Mouse (Mus musculus) heart, postnatal 10 days (tissue): ENCODE measurements around the gene Npy4r. TPM values are rescaled to one million over a fixed set of nuclear protein-coding genes. Genes with fewer than 3 reads are reported as not detected.

Source experiments
- DNase-seq, 2 experiments: peaks; one replicate each; pipeline ENCODE4 v3.0.0; 2021
- intact Hi-C: fragments of 180-260 bp; cut with DNase I; formaldehyde crosslinking; loops from one replicate; pipeline ENCODE4 v1.15.1; 2025
- total RNA-seq, 2 experiments: library from RNA; stranded (reverse); gene quantifications; 2 replicates each; pipeline ENCODE4 v1.2.3; 2021

Gene Npy4r
- total RNA-seq, 2 experiments from 2014 or later: 0.12 TPM

DNA sequence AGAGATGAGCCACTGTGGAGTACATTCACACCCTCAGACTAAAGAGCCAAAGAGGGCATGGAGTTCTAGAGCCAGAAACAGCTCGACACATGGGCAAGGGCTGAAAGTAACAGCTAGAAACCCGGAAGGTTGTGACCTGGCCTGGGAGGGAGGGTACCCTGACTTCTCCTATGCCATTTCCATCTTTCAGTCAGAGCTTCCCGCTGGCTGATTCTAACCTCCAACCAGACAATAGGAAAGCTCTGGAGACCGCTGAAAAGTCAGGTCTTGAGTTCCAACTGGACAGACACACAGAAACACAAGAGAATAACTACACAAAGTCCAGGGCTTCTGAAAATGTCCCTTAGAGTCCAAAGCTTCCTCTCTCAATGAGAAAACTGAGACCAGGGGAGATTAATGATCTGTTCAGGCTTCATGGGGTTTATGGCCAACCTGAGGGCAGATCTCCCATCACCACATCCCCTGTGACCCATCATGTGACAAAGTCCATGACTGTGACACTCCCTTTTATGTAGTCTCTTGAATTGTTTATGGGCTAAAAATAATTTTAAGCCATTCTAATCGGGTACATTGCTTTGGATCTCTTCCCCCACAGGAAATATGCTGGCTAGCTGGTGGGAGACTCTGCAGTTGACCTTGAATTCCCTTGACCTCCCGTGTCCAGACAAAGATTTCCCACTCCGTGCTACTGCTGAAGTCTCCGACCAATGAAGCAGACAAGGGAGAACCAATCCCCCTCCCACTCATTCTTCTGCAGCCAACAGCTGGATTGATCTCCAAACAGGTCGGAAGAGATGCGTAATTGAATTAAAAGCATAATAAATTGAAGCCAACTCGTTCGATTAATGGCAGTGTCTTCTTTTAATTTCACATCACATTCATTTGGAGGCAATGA, 32.0 kb downstream of the Npy4r start:
- intact Hi-C loops: no loop called here
- DNase-seq: no peak

DNA sequence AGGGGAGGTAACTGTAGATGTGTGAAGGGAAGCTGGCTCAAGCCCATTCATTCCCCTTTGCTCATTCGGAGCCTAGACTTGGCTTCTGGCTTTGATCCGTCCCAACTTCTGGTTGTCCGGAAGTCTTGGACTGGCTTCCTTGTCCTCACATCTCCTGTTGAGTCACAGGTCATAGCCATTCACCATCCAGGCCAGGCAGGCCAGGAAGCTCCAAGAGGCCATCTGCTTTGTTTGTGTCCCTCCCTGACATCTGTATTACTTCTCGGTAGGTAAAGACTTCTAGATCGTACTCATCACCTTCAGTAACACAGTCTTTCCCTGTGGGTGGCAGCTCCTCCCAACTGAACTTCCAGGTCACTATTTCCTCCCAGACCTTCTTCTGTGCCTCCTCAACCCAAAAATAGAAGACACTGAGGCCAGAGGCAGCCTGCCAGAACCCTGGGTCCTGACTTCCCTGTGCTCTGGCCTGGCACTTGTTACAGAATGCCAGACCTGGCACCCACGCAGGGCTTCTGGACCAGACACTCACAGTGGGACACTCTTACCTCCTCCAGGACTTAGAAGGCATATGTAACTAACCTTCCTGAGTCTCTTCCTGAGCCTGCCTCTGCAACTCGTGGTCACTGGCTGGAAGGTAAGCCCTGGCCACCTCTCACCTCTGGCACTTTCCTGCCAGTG, 33.1 kb downstream of the Npy4r start:
- intact Hi-C loops: no loop called here
- DNase-seq: no peak

DNA sequence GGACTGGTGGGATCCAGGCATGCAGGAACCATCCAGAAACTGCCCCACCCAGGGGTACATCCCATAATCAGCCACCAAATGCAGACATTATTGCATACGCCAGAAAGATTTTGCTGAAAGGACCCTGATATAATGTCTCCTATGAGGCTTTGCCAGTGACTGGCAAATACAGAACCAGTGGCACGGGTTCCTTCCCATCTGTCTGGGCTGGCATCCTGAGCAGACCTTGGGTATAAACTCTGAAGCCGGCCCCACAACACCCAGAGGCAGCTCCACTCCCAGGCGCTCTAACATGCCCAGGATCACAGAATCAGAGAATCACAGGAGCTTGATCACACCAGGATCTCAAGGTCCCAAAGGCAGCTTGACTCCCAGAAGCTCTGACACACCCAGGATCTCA, 38.0 kb downstream of the Npy4r start:
- intact Hi-C loops: no loop called here
- DNase-seq: no peak

DNA sequence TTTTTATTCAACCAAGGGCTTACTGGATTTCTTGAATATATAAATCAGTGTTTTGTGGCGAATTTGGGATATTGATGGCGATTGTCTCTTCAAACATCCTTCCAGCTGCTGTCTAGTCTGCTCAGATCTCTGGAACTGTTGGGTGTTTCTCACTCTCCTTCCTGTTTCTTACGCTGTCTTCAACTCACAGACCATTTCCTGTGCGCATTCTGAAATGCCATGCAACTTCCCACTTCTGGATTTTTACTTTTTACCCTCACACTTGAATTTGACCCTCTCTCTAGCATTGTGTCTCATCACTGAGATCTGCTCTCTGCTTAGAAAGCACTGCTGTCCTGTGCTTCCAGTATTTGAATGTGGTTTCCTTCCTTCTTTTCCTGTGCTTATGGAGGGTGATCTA, 44.7 kb downstream of the Npy4r start:
- intact Hi-C loops: loop anchor here (1.0 to 2.0 kb wide), 2 partner anchors 47 to 127 kb away; no protein-coding TSS in a partner anchor
- DNase-seq: no peak

DNA sequence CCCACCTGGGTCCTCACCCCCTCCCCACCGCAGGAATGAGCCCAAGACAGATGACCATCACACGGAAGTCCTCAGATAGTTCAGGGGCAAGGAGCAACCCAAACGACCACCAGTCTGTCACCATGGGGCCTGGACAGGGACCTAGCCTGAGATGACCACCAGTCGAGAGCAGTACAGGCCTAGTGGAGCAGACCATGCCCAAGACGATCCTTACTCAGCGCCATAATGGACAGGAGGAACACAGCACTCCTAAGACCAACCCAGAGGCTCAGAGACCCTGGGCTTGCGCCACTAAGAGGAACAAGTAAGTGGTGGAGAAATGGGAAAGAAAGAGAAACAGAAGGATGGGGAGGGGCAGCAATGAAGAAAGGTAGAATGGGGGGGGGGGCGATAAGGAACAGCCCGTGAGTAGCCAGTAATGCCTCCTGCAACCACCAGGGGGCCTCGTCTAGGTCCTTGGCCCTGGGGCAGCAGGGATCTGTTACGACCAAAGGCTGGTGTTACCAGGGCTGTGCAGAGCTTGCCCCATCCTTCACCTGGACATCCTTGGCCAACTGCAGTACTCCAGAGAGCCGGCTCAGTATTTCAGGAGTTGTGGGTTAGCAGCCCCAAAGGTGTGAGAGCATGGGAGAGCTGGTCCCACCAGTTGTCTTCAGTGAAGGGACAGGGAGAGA, 45.8 kb downstream of the Npy4r start:
- intact Hi-C loops: loop anchor here (1.0 to 2.0 kb wide), 3 partner anchors 48 to 147 kb away; no protein-coding TSS in a partner anchor
- DNase-seq: peak; percentile 38 to 55

DNA sequence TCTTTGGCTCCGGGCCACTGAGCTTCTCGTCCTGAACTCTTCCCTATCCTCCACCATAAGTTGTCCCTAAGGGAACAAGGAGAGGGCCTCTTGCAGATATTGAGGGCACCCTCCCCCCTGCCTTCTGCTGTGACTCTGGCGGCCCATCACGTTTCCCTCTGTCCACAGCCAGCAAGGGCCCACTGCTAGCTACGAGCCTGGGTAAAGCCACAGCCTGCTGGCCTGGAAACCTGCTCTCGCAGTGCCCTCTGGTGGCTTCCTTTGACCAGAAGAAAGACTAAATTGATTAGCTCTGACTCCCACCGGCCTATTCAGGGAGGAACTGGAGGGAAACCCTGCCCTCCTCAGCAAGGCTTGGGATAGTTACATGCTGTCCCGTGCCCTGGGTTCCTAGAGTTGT, 47.4 kb downstream of the Npy4r start:
- DNase-seq: peak; percentile 82 to 86
- intact Hi-C loops: loop anchor here (1.0 kb wide), 1 partner anchor 25 kb away; no protein-coding TSS in a partner anchor

DNA sequence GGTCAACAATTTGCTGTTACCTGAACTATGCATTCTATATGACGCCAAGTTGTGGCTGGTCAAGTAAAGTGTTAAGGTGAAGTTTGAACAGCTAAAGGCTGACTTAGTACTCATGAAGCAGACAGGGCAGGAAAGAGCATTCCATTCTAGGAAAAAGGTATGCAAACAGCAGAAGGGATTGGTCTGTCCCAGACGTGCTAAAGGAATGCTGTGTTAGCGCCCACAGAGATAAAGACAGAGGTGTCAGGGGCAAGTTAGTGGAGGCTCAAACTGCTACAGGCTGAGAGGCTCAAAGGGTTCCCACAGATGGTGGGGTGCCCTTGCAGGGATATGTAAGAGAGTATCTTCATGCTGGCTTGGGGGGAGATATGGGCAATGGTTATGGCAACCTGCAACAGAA, 48.4 kb downstream of the Npy4r start:
- no peak for DNase-seq
- intact Hi-C loops: no loop called here

DNA sequence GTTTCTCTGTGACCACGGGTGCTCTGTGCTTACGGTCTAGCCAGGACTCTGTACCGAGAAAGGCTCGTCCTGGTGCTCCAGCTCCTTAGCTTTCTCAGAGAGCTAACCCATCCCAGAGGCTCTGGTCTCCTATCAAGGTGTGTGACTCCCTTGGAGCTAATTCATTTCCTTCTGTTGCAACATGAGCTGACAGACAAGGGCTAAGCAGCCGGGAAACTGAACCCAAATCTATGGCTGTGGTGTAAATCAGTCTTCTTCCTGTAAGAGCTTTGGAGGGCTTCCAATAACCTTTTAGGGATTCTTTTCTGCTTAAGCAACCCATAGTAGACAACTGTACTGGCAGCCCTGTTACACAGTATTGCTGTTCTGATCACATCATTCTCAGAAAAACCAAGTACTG, 49.7 kb downstream of the Npy4r start, which contains the start of gene A630023A22Rik:
A630023A22Rik (minus strand) TSS at position 154 of the 400 bp plus-strand sequence.
- intact Hi-C loops: no loop called here
- no peak for DNase-seq

DNA sequence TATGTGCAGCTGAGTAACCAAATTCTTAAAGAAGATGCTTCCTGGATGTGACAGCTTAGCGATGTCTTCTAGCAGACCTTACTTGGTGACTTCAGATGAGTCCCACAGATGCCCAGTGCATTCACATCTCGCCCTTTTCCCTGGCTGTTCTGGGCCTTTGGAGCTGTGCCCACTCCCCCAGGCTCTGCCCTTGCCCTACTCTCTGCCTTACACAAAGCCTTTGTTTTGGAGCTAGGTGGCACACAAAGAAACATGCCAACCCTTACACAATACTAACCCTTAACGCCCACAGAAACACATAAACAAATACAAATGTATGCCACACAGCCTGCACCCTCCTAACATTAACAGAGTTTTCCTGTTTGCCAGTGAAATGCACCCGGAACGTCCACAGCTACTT, 56.1 kb downstream of the Npy4r start:
- intact Hi-C loops: no loop called here
- no peak for DNase-seq

Other genes starting within 250 kb of the Npy4r start
- 1 to 10 TPM; 2.3 to 3.2 TPM for gene Gdf10, start 228.9 kb downstream of the Npy4r start, total RNA-seq
- gene Gdf2, start 211.4 kb downstream of the Npy4r start, total RNA-seq: under 1 TPM; 0.10 to 0.17 TPM
- gene Rbp3, start 198.5 kb downstream of the Npy4r start, total RNA-seq: not detected
- gene Zfp488, start 173.7 kb downstream of the Npy4r start, total RNA-seq: under 1 TPM in 1 of 2 experiments, not detected in 1; 0.07 TPM
- not detected for gene Gm30083, start 137.3 kb downstream of the Npy4r start, total RNA-seq
- not detected for gene Gm5460, start 135.7 kb downstream of the Npy4r start, total RNA-seq
- not detected for gene Antxrl, start 99.8 kb downstream of the Npy4r start, total RNA-seq
- 1 to 10 TPM; 3.3 TPM for gene Anxa8, start 66.5 kb downstream of the Npy4r start, total RNA-seq
- not detected for gene A630023A22Rik, start 49.7 kb downstream of the Npy4r start, total RNA-seq
- gene Gprin2, start 49.2 kb upstream of the Npy4r start, total RNA-seq: under 1 TPM; 0.17 to 0.34 TPM
- gene Syt15, start 67.1 kb upstream of the Npy4r start, total RNA-seq: 1 to 10 TPM; 1.3 to 1.6 TPM
- 1 to 10 TPM; 7.4 to 7.7 TPM for gene Shld2, start 158.0 kb upstream of the Npy4r start, total RNA-seq
- gene Glud1, start 158.2 kb upstream of the Npy4r start, total RNA-seq: 100 to 1,000 TPM; 130 to 141 TPM
- not detected for gene Fam25c, start 202.9 kb upstream of the Npy4r start, total RNA-seq
- gene Sncg, start 222.3 kb upstream of the Npy4r start, total RNA-seq: 1 to 10 TPM; 3.4 to 3.7 TPM
- gene Mmrn2, start 223.0 kb upstream of the Npy4r start, total RNA-seq: 10 to 100 TPM; 43.8 to 50.9 TPM